Mouse (Mus musculus) c-Kit-positive CD71-positive TER-119-positive erythroid progenitor cells, embryonic 14.5 days (primary cell): ENCODE measurements around the gene Spem1.

Experiments
- DNase-seq: peaks from one replicate; pipeline ENCODE4 v3.0.0-alpha.2; 2013; ENCODE audit warnings: low spot score

Gene Spem1

DNA sequence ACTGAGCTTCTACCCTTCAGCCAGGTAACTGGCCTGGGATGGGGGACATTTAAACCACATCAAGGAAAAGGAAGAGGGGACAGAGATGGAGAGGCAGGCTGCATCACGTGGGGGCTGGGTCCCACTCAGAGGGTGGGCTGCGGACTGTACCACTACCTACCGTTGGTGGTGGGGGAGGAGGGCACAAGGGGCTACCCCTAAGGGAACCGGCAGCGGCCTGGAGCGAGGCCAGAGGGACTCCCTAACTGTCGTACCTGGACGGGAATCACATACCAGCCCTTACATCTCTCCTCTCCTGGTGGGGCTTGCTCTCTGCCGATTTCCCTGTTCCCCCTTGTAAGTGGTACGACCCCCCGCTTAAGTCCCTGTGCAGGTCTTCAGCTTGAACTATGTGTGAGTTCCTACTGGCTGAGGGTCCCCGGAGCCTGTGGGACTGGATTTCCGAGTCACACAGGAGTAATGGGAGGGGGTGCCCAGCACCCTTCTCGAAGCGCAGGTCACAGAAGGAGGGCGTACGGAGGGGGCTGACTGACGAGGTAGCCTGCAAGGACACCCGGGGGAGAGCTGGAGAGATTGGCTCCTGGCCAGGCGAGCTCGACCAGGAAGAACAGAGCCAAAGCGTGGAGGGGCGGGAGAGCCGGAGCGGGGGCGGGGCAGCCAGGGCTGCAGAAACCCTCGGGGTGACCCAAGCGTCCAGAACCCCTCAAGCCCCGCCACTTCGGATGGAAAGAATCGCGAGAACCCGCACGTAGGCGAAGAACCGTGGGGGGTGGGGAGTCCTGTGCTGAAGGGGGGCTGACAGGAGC lies 21.4 kb downstream of the Spem1 start:
- no peak for DNase-seq

DNA sequence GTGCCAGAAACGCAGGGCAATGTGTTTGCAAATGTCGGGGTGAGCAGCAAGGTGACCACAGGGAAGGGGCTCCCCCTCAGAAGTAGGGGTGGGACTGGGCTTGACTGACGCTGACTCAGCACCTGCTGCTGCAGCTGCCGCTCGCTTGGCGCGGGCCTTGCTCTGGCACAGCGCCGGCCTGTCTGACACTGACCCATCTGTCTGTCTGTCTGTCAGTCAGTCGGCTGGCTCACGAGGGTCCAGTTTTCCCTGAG lies 21.9 kb downstream of the Spem1 start:
- no peak for DNase-seq

DNA sequence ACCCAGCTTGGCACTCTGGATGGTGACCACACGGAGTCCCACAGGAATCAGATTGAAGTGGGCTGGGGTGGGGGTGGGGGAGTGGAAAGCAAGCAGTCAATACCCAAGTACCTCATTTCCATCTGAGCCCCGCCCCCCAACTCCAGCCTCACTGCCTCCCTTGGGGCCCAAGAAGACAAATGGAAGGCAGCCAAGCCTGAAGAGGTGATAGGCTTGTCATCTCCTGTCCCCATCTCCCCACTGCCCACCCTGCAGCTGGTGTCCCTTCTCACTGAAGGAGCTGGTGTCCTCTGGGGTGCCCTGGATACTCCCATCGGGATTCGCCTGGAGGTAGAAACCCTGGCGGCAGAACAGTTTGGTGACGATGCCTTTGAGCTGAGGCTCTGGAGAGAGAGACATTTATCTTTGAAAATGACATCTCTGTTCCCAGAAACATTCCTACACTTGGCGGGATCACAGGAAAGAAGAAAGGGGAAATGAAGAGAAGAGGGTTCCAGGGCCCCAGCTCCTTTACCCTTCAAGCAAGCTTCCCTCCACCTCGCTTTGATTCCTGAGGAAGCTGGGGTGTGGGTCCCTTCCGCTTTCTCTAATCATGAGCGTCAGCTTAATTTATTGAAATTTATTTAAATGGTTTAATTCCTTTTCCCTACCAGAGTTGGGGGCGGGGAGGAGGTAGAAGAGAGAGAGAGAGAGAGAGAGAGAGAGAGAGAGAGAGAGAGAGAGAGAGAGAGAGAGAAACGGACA lies 22.4 kb downstream of the Spem1 start:
- no peak for DNase-seq

DNA sequence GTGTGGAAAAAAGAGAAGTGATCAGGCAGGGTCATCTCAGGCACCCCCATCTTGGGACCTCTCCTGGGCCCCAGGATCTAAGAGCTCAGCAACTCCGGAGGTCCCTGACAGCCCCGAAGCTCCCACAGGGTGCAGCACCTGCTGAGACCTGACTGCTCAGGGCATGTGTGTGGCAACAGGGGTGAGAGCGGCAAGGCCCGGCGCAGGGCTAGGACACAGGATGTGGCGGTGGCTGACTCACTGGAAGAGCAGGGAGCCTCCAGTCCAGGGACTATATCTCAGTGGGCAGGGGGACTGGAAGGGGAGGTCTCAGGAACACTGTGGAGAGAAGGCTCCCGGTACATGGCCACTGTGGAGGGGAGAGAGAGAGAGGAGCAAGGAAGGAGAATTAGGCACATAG lies 24.1 kb downstream of the Spem1 start:
- no peak for DNase-seq

DNA sequence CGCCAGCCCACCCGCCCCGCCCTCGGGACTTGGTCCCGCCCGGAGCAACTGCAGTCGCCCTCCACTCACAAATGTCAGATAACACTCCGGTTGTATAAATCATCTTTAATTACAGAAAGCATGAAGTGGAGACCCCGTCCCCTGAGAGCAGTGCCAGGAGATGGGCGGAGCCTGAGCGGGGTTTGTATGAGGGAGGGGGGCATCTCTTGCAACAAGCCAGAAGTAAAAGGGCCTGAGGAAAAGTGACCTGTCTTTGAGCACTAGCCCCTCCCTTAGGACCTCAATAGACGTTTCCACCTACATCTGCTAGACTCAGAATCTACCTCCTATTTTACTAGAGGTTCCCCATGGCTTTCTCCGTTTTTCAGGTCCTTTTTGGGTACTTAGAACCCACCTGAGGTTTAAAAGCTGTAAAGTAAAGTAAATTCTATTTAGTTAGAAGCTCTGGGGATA lies 26.0 kb downstream of the Spem1 start:
- DNase-seq = no peak

DNA sequence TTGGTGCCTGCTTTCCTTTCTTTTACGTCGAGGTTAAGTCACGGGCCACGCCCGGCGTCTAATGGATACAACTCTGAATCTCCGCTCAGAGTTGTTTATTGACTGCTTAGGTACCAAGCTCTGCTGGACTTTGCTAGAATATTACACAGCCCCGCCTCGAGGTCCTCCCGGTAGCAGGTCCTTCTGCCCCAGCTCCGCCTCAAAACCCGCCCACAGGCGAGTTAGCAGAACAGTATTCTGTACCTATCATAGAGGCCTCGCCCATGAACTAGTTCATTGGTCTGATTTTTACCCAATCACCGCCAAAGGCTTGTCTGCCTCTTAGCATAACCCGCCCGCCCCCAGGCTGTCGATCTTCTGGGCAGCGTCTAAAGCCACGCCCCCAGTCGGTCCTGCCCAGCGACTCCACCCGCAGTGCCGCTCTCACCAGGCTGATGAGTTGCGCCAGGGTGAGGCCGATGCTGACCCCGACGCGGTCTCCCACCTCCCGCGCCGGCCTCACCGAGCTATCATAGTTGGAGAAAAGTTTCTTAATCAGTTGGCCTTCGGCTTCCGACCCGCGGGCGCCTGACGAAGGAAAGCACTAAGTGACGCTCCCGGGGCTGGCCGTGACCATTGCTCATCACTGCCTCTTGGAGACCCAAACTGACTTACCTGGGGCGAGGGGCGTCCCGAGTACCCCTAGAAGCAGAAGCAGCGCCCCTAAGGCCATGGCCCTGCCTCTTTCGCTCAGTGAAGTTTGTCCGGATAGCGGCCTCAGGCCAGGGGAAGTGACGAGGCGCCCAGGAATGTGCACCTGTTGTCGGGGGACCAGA lies 26.6 kb downstream of the Spem1 start, which contains the start of gene Chrnb1:
Gene Chrnb1, minus strand, starts transcription at position 776 of the 815 bp plus-strand sequence.
- DNase-seq = peak; percentile 96

DNA sequence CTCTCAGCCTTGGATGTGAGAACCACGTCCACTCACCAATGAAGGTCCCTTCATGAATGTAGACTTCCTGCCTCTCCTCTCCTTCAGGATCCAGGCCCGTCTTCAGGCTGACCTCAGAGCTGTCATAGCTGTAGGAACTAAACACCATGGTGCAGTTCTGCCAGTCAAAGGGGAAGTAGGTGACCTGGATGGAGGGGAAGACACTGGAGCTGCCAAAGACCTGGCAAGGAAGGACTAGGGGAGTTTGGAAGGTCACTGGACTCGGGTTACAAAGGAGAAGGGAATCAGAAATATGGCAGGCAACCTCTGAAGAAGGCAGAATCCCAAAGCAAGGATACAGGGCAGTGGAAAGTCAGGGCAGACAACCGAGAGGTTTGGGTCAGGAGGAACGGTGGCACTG lies 28.6 kb downstream of the Spem1 start:
- DNase-seq = no peak

DNA sequence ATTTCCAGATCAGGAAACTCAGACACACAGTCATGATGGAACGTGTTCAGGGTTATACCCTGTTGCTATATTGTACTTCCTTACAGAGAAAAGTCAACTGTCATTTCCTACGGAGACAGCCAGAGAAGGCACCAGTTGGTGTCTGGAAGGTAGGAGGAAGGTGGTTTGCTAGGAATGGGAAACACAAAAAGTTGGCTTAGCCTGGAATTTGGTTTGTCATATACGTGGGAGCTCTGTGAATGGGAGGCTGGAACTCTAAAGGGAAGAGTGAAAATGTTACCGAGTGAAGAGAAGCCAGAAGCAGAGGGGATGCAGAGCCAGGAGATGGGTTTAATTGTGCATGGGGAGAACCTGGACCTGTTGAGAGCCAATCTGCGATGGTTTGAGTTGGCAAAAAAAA lies 30.6 kb downstream of the Spem1 start:
- no peak for DNase-seq

DNA sequence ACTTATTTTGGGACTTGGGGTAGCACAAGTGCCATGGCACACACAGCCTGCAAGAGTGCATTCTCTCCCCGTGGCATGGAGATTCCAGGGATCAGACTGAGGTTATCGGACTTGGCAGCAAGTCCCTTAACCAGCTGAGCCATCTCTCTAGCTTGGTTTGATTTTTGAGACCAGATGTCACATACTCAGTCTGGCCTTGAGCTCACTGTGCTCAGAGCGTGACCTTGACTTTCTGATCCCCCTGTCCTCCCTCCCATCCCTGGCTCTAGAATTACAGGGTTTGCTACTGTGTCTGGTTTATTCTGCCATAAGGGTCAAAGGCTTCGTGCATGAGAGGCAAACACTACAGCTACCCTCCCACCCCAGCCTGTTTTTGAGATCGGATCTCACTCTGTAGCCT lies 32.5 kb downstream of the Spem1 start:
- no peak for DNase-seq

DNA sequence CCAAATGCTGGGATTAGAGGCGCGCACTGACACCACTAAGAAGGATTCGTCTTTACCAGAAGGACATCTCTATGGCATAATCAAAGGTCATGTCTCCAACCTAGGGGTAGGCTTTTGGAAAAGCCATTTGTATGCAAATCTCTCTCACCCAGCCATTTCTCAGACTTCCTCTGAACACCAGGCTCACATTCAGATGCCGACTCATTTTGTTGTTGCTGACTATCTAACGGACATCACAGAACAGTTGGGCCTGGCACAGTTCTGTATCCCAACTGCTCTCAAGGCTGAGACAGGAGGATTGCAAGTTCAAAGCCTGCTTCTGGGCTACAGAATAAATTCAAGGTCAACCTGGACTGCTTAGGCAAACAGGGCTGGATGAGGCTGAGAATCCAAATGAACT lies 34.7 kb downstream of the Spem1 start:
- DNase-seq = no peak

DNA sequence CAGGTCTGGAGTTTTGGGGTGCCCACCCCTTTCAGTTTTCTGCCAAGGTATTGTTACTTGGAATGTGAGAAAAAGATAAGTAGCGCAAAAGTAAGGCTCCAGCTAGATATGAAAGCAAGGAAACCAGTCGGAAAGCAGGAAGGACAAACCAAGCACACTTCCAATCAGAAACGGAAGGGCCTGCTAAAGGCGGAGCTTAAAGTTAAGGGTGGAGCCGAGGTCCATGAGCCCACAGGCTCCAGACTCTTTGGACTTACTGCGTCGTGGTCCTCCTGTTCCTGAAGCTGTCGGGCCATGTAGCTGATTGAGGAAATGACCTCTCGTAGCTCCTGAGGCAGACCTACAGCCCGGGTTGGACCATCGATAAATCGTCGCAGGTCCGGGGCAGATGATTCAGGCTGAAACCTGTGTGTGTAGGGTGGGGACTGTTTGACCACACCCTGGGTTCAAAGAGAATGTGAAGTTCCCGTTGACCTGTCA lies 37.1 kb downstream of the Spem1 start:
- DNase-seq = peak; percentile 75

DNA sequence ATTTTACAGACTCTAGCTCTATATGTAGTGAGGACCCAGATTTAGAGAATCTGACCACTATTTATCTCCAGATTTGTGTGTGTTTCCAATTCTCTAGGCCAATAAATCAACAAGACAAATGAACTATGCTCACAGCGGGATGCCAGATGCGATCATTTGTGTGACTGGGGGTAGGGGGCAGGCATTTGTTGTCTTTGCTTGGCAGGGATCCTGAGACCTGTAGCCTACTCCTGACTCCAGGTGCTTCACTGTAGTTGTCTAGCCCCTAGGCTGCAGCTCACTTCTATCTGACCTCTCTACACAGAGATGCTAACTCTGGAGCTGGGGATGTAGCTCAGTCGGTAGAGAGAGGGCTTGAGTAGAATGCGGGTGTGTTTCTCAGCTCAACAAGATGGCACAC lies 40.2 kb downstream of the Spem1 start:
- DNase-seq = no peak

DNA sequence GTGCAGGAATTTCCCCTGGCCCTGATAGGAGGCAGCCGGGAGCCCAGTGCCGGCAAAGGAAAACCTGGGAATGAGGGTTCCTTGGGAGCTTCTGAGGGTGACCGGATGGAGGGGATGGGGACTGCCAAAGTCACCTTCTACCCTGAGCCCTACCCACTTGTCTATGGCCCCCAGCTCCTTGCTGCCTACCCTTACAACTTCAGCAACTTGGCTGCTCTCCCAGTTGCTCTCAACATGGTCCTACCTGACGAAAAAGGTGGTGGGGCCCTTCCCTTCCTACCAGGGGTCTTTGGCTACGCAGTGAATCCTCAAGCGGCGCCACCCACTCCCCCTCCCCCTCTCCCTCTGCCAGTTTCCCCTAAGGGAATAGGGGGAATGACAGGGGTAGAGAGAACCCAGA lies 43.0 kb downstream of the Spem1 start:
- no peak for DNase-seq

DNA sequence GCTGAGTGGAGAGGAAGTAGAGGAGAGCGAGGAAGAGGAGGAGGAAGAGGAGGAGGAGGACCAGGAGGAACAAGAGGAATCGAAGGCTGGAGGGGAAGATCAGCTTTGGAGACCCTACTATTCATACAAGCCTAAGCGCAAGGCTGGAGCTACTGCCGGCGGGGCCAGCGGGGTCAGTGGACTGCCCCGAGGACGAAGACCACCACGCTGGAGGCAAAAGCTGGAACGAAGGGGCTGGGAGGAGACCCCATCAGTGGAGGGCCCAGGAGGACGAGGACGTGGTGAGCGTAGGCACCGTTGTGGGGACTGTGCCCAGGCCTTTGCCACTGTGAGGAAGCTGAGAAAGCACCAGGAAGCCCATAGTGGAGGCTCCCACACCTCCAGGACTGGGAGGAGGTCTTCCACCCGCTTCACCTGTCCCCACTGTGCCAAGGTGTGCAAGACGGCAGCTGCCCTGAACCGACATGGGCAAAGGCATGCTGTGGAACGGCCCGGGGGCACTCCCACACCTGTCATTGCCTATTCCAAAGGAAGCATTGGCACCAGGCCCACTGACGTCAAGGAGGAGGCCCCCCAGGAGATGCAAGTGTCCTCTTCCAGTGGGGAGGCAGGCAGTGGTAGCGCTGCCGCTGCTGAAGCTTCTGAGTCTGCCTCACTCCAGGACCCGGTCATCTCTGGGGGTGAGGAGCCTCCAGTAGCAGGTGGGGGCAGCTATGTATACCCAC lies 43.6 kb downstream of the Spem1 start:
- no peak for DNase-seq

DNA sequence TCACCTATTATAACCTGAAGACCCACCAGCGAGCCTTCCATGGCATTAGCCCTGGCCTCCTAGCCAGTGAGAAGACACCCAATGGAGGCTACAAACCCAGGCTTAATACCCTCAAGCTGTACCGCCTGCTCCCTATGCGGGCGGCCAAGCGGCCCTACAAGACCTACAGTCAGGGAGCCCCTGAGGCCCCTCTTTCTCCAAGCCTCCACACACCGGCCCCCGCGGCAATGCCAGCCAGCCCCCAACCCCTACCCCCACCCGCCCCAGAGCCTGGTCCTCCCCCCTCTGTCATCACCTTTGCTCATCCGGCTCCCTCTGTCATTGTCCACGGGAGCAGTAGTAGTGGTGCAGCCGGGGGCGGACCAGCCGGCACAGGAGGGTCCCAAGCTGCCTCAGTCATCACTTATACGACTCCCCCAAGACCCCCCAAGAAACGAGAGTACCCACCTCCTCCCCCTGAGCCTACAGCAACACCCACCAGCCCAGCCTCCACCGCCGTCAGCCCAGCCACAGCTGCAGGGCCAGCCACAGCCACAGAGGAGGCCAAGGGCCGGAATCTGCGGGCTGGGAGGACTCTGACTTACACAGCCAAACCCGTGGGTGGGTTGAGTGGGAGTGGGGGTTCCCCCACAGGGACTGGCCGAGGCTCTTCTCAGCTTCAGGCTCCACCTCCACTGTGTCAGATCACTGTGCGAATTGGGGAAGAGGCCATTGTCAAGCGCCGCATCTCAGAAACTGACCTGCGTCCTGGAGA lies 44.3 kb downstream of the Spem1 start:
- no peak for DNase-seq

DNA sequence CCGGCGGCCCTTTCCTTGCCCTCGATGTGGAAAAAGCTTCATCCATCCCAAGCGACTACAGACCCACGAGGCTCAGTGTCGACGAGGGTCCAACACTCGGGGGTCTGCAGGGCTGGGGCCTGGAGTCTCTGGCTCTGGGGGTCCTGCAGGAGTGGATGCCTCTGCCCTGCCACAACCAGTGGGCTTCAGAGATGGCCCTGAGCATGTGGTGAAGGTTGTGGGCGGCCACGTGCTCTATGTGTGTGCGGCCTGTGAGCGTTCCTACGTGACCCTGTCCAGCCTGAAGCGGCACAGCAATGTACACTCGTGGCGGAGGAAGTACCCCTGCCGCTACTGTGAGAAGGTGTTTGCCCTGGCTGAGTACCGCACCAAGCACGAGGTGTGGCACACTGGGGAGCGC lies 45.5 kb downstream of the Spem1 start:
- no peak for DNase-seq

DNA sequence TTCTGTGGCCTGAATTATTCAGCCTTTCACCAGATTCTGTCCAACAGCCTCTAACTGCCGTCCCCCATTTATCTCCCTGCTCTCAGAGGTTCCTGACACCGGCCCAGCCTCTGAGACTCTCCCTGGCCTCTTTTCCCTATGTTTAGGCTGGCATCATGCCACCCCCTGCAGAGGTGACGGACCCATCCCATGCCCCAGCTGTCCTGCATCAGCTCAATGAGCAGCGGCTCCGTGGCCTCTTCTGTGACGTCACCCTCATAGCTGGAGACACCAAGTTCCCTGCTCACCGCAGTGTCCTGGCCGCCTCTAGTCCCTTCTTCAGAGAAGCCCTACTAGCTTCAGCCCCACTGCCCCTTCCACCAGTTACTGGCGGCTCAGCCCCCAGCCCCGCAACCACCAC lies 46.3 kb downstream of the Spem1 start:
- DNase-seq = no peak

DNA sequence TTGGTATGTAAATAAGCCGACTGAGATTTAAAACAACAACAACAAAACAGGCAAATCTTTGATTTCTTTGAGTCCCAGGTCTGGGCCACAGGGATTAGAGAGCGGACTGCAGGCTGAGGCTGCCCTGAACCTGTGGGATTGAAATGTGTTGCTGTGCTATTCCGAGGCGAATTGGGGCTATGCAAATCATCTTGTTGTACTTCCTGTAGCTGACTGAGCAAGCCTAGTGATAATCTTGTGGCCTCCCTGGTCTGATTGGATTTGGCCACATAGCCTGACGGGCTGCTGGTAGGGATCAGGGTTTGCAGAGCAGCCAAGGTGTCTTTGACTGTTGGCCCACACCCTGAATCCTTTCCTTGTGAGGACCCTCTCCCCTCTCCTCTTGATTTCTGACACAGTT lies 47.0 kb downstream of the Spem1 start:
- no peak for DNase-seq
